Mouse (Mus musculus) MN1 (cell line): ENCODE results near the gene Mat2b.
"Not testable (repeated sequence)": the region's sequence is repeated elsewhere in the genome, so short reads cannot be mapped to it uniquely, and the experiment has no call there.

ENCODE experiments used
- DNase-seq: peaks from one replicate; pipeline ENCODE4 v3.0.0-alpha.2; 2016; ENCODE audit warnings: low spot score

Gene Mat2b

DNA sequence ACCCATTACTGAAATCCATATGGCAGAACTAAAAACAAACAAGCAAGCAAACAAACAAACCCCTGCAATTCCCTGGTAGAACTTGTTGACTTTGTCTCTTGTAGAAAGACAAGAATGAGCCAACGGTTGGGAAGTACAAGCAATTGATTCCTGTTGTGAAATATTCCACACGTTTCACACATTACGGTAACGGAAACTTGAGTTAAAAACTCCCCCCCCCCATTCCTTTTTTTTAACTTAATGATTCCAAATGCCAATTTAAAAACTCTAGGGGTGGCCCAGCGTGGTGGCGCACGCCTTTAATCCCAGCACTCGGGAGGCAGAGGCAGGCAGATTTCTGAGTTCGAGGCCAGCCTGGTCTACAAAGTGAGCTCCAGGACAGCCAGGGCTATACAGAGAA is at the start of gene Mat2b:
Gene Mat2b, minus strand, starts transcription at position 101 of the 400 bp plus-strand sequence.
- DNase-seq: no peak

DNA sequence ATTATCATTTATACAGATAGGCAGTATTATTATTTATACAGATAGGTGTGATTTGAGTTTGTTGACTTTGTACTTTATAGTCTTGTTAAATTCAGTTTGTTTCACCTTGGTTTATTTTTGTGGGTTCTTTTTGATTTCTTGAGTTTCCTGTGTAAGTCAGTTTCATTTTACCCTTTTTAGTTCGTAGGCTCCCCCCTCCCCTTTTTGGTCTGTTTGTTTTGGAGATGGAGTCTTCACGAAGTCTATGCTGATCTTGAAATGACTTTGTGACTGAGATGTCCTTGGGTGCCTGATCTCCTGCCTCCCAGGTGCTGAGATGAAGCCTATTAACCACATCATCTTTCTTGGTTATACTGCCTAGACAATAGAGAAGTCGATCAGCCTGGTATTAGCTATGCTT is 49.3 kb upstream of the Mat2b start:
- no peak for DNase-seq

DNA sequence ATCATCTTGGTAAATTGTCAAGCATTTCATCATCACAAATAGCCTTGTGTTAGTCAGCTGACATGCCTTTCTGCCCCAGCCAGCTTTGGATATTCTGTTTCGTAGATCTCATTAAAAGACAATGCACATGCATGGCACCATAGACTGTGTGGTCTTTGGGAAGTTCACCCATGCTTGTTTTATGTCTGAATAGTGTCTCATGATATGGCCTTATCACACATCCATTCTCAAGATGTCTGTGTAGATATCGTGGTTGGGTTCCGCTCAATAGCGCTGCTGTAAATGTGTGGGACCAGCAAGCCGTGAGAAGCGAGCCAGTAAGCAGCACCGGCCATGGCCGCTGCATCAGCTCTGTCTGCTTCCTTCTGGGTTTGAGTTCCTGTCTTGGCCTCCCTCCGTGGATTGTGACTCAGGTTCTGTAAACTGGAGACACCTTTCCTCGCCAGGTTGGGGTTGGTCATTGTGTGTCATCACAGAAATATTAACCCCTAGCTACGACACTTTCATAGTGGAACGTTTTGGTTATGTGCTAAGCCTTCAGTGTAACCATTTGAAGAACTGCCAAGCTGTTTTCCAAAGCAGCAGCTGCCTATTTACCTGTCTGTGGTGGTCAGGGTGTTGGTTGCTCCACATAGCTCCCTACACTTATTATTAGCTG is 46.7 kb upstream of the Mat2b start:
- DNase-seq: no peak

DNA sequence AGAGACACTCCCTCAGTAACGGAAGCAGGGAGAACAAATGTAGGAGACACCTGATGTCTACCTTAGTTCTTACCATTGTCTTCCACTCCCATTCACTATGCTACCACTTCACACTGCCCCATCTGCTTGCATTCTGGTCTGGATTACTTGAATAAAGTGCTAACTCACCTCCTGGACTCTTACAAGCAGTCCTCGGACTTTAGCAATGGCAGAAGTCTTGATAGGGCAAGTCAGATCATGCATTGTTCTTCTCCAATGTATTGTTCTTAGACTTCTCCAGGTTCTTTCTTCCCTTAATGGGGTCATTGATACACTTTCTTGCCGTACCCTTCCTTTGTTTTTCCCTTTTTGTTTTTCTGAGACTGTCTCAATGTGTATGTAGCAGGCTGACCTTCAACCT is 42.4 kb upstream of the Mat2b start:
- no peak for DNase-seq

DNA sequence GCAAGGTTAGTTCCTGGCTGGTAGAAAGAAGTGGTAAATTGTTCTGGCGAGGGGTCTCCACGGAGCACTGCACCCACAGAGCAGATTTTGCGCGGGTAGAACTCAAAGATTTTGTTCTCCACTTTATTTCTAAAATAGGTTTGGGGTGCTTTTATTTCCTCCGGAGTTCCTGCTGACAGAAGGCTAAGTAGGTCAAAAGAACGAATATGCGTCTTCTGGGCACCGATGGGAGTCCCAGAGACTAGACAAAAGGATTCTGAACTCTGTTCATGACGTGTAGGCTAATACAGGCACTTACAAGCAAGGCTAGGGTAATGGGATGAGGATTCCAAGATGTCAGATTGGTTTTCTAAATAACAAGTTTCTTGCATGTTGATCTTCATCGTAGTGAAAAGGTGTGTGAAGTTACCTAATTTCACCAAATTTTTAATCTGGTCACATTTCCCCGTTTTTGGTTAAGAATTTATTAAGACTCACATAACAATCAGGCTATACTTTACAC is 39.3 kb upstream of the Mat2b start:
- peak; percentile 49 for DNase-seq

DNA sequence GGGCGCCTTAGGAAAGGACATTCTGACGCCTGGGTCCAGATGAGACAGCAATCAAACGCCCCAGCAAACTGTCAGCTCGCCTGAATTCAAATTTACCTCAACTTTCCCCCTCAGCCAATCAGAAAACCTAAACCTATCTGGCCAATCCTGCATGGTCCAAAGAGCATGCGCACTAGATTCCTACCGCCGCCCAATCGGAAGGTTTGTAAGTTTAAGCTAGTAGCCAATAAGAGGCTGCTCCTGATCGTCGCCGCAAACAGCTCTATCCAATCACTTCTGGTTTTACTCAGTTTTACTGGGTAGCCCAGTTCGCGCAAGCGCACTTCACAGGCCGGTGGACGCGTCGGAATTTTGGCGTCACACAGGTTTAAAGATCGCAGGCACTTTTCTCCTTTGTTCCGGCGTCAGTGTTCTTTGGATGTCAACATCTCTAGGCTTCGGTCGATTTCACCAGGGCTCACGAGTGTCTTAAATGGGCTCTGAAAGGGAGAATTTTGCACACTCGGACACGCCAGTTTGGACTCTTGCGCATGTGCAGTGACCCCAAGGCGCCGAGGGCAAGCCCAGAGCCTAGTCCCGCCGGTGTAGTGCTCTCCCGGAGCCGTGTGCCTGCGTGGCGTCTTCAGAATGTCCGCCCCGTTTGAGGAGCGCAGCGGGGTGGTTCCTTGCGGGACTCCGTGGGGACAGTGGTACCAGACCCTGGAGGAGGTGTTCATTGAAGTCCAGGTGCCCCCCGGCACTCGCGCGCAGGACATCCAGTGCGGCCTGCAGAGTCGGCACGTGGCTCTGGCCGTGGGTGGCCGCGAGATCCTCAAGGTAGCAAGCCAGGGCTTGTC is 38.6 kb upstream of the Mat2b start, which contains the start of the genes Hmmr and Nudcd2:
Gene Hmmr, minus strand, starts transcription at position 84 of the 836 bp plus-strand sequence.
Gene Nudcd2, plus strand, starts transcription at position 329 of the 836 bp plus-strand sequence.
- peak; percentile 100 for DNase-seq

DNA sequence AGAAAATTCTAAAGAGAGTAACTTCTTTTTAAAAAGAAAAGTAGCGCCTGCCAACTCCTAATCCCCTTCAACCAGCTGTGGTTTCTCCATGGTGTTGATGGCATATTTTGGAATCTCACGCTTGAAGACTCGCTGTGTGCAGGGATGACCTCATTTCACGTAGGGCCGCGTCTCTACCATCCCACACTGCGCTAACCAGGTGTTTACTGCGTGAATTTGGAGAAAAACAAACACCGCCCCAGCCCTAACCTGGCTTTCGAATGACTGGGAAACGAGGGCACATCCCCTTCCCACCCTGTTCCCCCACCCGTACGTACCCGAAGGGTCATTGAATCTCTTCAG is 38.0 kb upstream of the Mat2b start:
- DNase-seq: peak; percentile 41

DNA sequence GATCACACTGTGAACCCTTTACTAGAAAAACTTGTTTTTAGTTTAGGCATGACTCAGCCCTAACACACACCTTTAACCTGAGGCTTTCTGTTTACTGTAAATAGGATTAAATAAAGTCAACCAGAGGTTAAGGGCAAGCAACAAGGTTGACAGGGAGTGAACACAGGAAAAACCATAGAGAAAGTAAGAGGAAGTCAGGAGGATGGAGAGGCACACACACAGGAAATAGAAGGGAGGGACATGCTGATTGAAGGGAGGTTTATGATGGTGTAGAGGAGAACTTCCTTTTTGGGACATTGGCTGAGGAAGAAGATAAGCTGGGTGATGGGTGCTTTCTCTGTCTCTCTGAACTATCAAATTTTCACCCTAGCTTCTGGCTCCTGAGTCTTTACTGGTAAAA is 23.3 kb upstream of the Mat2b start:
- DNase-seq: no peak

DNA sequence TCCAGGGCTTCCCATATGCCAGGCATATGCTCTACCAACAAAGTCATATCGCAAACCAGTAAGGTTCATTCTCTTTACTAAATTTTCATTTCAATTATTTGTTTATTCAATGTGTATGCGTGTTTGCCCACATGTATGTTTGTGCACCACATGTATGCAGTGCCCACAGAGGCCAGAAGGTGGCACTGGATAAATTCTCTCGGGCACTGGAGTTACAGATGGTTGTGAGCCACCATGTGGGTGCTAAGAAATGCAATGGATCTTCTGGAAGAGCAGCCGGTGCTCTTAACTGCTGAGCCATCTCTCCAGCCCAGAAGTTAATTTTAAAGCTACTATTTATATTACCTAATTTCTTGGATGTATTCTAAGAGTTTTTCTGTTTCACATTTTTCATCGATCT is 20.5 kb upstream of the Mat2b start:
- DNase-seq: peak; percentile 21

DNA sequence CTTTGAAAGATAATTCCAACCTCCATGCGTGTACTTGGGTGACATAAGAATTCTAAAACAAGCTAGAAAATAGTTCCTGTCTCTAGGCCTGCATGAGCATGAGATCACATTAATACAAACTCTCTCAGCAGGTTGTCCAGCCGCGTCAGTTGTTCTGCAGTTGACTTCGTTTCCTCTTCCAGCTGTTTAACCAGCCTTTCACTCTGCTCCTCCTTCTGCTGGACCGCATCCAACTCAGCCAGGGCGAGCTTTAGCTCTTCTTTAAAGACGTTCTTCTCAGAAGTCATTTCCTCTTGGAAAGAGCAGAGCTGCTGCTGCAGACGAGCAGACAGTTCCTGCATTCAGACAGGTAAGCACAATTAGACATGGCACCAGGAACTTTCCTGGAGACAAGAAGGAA is 18.9 kb upstream of the Mat2b start:
- DNase-seq: peak; percentile 45

DNA sequence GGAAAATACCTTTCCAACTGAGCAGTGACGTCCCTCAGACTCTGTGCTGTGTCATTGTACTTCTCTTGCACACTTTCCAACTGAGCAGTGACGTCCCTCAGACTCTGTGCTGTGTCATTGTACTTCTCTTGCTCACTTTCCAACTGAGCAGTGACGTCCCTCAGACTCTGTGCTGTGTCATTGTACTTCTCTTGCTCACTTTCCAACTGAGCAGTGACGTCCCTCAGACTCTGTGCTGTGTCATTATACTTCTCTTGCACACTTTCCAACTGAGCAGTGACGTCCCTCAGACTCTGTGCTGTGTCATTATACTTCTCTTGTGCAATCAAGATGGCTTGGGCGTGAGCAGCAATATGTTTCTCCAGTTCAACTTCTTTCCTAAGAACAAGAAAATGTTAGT is 14.9 kb upstream of the Mat2b start:
- not testable (repeated sequence) for DNase-seq

DNA sequence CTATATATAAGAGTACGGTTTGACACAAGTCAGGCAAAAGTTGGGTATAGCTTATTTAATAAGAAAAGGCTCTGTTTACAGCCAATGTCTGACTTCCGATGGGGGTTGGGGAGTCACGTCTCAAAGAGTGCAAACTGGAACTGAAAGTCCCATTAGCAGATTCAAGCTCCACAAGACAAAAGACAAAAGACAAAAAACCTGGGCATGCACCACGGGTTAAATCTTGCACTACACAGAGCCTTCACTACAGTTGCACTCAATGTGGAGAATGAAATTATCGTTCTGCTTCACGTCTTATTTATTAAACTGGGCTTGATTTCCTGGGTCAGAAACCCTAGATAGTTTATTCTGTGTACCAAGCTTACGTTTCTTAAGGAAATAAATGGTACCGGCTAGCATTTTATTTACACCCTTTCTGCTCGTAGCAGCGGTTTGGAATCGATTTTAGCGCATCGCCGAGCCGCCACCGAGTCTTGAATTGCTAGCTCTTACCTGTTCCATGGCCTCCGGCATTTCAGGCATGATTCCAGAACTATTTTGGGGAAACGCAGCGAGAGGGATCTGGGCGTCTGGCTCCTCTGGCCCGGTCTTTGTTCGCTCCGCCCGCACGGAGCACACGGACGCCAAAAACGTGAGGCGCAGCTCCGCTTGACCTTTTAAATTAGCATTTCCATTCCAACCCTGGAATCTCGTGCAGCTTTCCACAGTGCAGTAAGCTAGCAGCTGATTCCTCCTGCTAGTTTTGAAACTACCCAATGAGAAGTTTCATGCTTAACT is 504 bp downstream of the Mat2b start:
- DNase-seq: peak; percentile 79

DNA sequence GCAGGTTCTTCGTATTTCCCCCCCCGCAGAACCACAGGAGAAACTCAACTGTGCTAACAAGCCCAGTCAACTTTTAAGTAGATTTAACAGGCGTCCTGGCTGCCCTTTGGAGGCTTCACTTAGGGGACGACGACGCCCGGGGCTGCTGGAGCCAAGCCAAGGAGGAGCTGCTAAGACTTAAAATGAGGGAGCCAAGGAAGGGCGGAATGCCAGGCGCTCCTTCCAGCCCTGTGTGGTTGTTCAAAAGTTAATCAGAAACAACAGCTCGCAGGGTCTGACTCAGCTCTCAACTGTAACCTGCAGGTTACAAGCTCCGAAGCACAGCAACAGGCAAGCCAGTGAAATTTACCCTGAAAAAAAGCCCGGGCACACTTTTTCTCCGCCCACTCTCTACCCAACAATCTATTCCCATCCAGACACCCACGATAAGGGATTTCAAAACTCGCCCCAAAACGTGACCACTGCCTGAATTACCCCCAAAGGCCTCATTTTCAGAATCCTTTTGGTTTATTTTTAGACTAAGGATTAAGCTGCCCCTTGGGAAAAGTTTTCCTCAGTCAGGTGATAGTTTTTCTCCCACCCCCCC is 1.5 kb downstream of the Mat2b start:
- DNase-seq: peak; percentile 85

DNA sequence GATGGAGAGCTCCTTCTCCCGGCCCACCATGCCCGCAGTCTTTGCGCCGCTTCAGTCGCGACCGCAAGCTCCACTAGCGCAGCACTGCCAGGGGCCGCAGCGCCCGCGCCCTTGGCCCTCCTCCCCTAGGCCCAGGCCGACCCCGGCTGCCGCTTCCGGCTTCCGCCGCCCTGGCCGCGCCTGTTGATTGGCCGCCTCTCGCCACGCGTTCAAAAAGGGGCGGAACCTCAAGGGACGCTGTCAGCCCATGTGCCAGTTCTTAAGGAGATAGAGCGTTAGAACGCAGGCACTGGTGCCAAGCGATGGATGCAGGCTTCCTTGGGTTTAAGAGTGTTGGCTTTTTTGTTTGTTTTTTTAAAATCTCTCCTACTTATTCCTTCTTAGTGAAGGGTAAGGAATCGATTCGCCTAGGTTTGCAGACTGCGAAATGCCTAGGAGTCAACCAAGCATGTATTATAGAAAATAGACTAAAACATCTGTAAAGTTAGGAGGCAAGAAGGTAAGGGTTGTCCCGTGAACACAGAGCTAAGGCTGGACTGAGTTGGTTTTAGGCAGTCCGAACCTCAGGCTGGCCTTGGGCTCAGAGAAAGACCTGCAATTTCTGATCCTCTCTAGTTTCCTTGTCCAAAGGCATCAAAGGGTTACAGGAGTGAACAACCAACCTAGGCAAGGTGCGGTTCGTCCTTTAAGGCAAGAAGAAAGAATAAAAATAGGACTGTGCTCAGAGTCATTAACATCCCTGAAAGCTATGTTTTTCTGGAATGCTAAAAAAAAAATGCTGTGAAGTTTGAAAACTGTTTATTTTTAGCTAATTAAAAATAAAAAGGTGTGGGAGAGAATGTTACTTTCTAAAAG is 2.3 kb downstream of the Mat2b start:
- peak; percentile 98 for DNase-seq

DNA sequence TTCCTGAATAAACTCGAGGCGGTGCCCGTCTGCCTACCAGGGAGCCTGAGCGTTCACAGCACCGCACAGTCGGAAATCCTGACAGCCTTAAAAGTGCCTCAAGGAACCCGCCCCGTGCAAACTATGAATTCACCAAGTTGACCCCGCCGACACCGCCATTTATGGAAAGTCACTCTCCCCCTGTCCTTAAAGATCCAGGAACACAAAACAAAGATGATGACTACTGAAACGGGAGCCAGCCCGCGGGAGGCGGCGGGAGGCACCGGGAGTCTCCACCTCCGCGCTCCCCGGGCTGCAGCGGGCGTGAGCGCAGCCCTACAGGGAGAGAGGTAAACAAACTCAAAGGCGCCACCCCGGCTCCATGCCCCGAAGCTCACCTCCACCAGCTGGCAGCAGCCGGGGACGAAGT is 2.9 kb downstream of the Mat2b start:
- no peak for DNase-seq

DNA sequence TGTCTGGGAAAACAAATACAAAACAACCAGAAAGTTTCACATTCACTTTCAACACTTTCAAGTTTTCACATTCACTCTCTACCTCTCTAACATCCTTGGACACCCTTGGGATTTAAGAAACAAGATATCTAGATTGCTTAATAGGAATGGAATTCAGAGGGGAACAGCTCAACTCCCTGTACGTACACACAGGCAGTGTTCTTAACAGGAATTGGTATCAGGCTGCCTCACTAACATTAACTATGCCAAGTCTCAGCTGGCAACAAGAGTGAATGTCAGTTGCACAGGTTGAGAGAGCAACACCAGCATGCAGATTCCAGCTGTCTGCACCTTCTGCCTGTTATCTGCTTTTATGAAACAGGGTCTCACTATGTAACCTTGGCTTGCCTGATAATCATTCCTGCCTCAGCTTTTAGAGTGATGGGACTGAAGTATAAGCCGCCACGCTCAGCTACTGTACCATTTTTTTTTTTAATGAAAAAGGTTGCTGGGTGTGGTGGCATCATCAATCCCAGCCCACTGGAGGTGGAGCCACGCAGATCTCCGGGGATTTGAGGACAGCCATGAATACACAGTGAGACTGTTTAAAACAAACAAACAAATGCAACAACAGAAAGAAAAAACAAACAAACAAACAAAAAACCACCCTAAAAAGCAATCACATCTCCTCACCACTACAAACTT is 4.4 kb downstream of the Mat2b start:
- DNase-seq: peak; percentile 24

DNA sequence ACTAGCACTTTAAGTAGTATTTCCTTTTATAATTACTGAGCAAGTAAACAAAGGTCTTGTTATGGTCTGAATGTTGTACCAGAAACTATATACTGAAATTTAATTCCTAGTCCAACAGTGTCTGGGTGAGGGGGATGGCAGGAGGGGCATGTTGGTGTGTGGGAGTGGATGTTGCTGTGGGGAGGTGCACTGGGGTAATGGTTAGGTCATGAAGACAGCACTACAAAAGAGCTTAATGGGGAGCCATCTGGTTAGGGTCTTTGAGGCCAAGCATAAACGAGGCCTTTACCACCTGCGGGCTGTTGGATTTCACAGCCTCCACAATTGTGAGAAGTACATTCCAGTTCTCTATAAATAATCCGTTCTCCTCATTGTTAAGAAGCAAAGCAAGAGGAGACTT is 11.7 kb downstream of the Mat2b start:
- no peak for DNase-seq

DNA sequence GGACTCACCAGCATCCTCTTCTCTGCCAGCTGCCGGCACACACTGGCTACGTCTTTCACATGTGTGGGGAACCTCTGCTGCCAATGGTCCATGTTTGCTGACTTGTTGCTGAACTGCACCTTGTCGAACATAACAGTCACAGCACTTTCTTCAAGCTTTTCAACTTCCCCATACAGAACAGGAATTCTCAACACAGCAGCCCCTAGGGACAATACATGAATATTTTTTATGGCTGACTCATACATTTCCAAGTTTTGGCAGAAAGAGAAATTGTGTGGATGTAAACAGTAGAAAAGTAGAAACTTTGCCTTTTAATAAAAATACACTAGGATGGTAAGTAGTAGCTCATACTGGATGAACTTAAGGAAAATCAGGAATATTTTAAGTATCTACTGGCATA is 12.5 kb downstream of the Mat2b start:
- DNase-seq: no peak

DNA sequence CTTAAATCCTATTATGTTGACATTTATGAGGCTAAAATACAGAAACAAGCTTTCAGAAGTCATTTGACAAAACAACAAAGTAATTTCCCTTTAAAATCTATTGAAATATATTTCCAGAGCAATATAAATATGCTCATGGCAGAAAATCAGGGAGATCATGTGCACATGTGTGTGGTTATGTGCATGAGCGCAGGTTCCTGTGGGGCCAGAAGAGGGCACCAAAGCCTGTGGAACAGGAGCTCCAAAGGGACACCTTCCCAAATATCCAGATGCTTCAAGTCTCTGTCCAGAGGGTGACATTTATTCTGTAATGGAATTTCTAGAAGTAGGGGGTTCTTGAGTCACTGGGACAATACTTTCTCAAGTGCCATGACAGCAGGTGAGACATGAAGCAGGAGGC is 17.8 kb downstream of the Mat2b start:
- DNase-seq: no peak

DNA sequence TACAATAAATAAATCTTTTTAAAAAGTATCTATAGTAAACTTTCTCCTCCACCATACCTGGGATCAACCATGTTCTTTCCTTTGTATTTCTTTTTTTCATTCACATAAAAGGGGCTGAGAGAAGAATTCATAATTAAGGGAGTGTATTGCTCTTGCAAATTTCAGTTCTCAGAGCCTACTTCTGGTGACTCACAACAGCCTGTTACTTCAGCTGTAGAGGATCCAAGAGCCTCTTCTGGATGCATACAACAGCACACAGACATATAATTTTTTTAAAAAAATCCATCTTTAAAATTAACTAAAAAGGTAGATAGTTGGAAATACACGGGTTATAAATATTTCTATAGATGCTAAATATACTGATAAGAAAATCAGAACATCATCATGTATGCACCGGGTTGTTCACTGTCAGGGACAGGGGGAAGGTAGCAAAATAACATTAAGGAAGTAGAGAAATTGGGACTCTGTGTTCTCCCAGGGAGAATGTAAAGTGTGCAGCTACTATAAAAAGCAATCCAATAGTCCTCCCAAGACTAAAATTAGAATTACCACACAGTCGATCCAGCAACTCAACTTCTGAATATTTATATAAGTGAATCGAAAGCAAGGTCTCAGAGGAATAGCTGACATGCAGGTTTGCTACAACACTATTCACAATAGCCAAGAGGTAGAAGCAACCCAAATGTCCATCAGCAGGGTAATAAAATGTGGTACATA is 19.8 kb downstream of the Mat2b start:
- no peak for DNase-seq
